Mouse (Mus musculus) cerebellum, adult 2 months (tissue): ENCODE measurements around the gene Orm3.

ENCODE experiments used
- CTCF ChIP-seq: fragments of 200-500 bp; IDR thresholded peaks from 2 replicates; pipeline ENCODE4 v1.5.1; 2011; ENCODE audit warnings: low read depth, mild to moderate bottlenecking, control low read depth, low read length, moderate library complexity, borderline replicate concordance; ENCODE audit not compliant: insufficient read depth
- POLR2A ChIP-seq: fragments of 200-500 bp; IDR thresholded peaks from 2 replicates; pipeline ENCODE4 v1.6.1; 2011; ENCODE audit warnings: low read length, control low read depth, borderline replicate concordance; ENCODE audit not compliant: insufficient read depth

GRCm38 (mm10) chr4:63389121-63389886 is 33.3 kb downstream of the Orm3 start:
- TF ChIP-seq CTCF (no peak), POLR2A (no peak)
